Mouse (Mus musculus) midbrain, embryonic 16.5 days (tissue): ENCODE results near the gene Itga9. TPM values are rescaled to one million over a fixed set of nuclear protein-coding genes. Genes with fewer than 3 reads are reported as not detected.

Source experiments
- ATAC-seq: fragments of 200-750 bp; cut with Nextera tagmentation; 2 replicates; pipeline ENCODE4 v1.8.0; 2017; ENCODE audit warnings: moderate TSS enrichment
- H3K27ac ChIP-seq: fragments of 300-500 bp; sonication (generic); 2 replicates; pipeline ENCODE4 v1.5.1; 2014; ENCODE audit warnings: mild to moderate bottlenecking, low read length, mixed read lengths
- H3K27me3 ChIP-seq: fragments of 300-500 bp; sonication (generic); 2 replicates; pipeline ENCODE4 v1.6.1; 2014; ENCODE audit warnings: low read depth, low read length, mixed read lengths; ENCODE audit not compliant: control insufficient read depth, insufficient read depth
- H3K36me3 ChIP-seq: fragments of 300-500 bp; sonication (generic); 2 replicates; pipeline ENCODE4 v1.6.1; 2014; ENCODE audit warnings: mild to moderate bottlenecking, low read length, moderate library complexity, mixed read lengths; ENCODE audit not compliant: control insufficient read depth, insufficient read depth
- H3K4me1 ChIP-seq: fragments of 300-500 bp; sonication (generic); 2 replicates; pipeline ENCODE4 v1.6.1; 2014; ENCODE audit warnings: mild to moderate bottlenecking, low read length, mixed read lengths; ENCODE audit not compliant: control insufficient read depth, insufficient read depth
- H3K4me2 ChIP-seq: fragments of 300-500 bp; sonication (generic); 2 replicates; pipeline ENCODE4 v1.6.1; 2014; ENCODE audit warnings: mild to moderate bottlenecking, low read length, mixed read lengths
- H3K4me3 ChIP-seq: fragments of 300-500 bp; sonication (generic); 2 replicates; pipeline ENCODE4 v1.5.1; 2014; ENCODE audit warnings: low read depth, mild to moderate bottlenecking, low read length, moderate library complexity, mixed read lengths
- H3K9ac ChIP-seq: fragments of 300-500 bp; sonication (generic); 2 replicates; pipeline ENCODE4 v1.6.1; 2014; ENCODE audit warnings: low read depth, low read length, mixed read lengths
- H3K9me3 ChIP-seq: fragments of 300-500 bp; sonication (generic); replicated peaks from 2 replicates; pipeline ENCODE4 v1.6.1; 2014; ENCODE audit warnings: mild to moderate bottlenecking, low read length, mixed read lengths; ENCODE audit not compliant: control insufficient read depth, poor library complexity, severe bottlenecking
- WGBS: fragments of 180-500 bp; shearing (Covaris S2); extraction: QIAGEN DNeasy Blood & Tissue Kit; methylation state at CpG from one replicate; pipeline ENCODE4 v1.1.7; 2014; 5-methylcytosine and 5-hydroxymethylcytosine counted together
- polyA plus RNA-seq: library from polyadenylated mRNA; unstranded; fragments of >200 nt; fragmentation: Nextera tagmentation; extraction: Ambion mirVana; gene quantifications from 2 replicates; pipeline ENCODE4 v1.2.1, GENCODE M21; 2015

The Itga9 gene
- polyA plus RNA-seq, 1 experiment from 2014 or later: 1.0 TPM

- no peak overlapping the region for H3K4me3 ChIP-seq
- WGBS: 79% methylated on average over 6 of the region's 6 CpGs
- H3K4me2 ChIP-seq: no peak overlapping the region
- no peak overlapping the region for H3K27ac ChIP-seq
- H3K4me1 ChIP-seq: no peaks in the 10 kb centered on the region
- no peak for ATAC-seq
- H3K9me3 ChIP-seq: no peaks in the 10 kb centered on the region
- H3K36me3 ChIP-seq: no peaks in the 10 kb centered on the region
- H3K9ac ChIP-seq: no peak overlapping the region
- H3K27me3 ChIP-seq: no peaks in the 10 kb centered on the region
These were observed 25.6 kb downstream of the Itga9 start for GRCm38 (mm10) chr9:118631775-118632757.

- Histone ChIP-seq H3K9me3 (no peaks in the 10 kb centered on the region), H3K27me3 (no peaks in the 10 kb centered on the region), H3K4me3 (no peak overlapping the region), H3K27ac (no peak overlapping the region), H3K36me3 (no peaks in the 10 kb centered on the region), H3K4me2 (no peak overlapping the region), H3K9ac (no peak overlapping the region), H3K4me1 (no peaks in the 10 kb centered on the region)
- 83% methylated on average over 14 of the region's 14 CpGs for WGBS
- no peak for ATAC-seq
These were observed 26.3 kb downstream of the Itga9 start for GRCm38 (mm10) chr9:118632758-118633143.

- Histone ChIP-seq H3K4me1 (no peaks in the 10 kb centered on the region), H3K4me2 (no peak overlapping the region), H3K27ac (no peak overlapping the region), H3K9ac (no peak overlapping the region), H3K27me3 (no peaks in the 10 kb centered on the region), H3K36me3 (no peaks in the 10 kb centered on the region), H3K4me3 (no peak overlapping the region), H3K9me3 (peaks cover 4% of the 10 kb centered on the region; the same call in 1 of the 2 replicates)
- 90% methylated on average over 5 of the region's 5 CpGs for WGBS
- no peak for ATAC-seq
These were observed 32.2 kb downstream of the Itga9 start for GRCm38 (mm10) chr9:118638642-118639210.

GRCm38 (mm10) chr9:118645698-118646355 lies 39.3 kb downstream of the Itga9 start:
- Histone ChIP-seq H3K27me3 (no peaks in the 10 kb centered on the region), H3K27ac (no peak overlapping the region), H3K9me3 (no peaks in the 10 kb centered on the region), H3K36me3 (no peaks in the 10 kb centered on the region), H3K9ac (no peak overlapping the region), H3K4me2 (no peak overlapping the region), H3K4me3 (no peak overlapping the region), H3K4me1 (no peaks in the 10 kb centered on the region)
- WGBS: 84% methylated on average over 17 of the region's 17 CpGs
- ATAC-seq: no peak

- Histone ChIP-seq H3K36me3 (no peaks in the 10 kb centered on the region), H3K9ac (no peak overlapping the region), H3K27me3 (no peaks in the 10 kb centered on the region), H3K27ac (no peak overlapping the region), H3K4me1 (no peaks in the 10 kb centered on the region), H3K9me3 (no peaks in the 10 kb centered on the region), H3K4me3 (no peak overlapping the region), H3K4me2 (no peak overlapping the region)
- 87% methylated on average over 3 of the region's 3 CpGs for WGBS
- ATAC-seq: no peak
These were observed 41.0 kb downstream of the Itga9 start for GRCm38 (mm10) chr9:118647495-118647894.

- Histone ChIP-seq H3K4me2 (no peak overlapping the region), H3K27ac (no peak overlapping the region), H3K27me3 (no peaks in the 10 kb centered on the region), H3K4me1 (no peaks in the 10 kb centered on the region), H3K4me3 (no peak overlapping the region), H3K9ac (no peak overlapping the region), H3K36me3 (no peaks in the 10 kb centered on the region), H3K9me3 (no peaks in the 10 kb centered on the region)
- 62% methylated on average over 4 of the region's 4 CpGs for WGBS
- no peak for ATAC-seq
These were observed 44.5 kb downstream of the Itga9 start for GRCm38 (mm10) chr9:118650976-118651375.

GRCm38 (mm10) chr9:118651939-118652338 lies 45.4 kb downstream of the Itga9 start:
- 40% methylated on average over 2 of the region's 2 CpGs for WGBS
- no peaks in the 10 kb centered on the region for H3K27me3 ChIP-seq
- H3K4me3 ChIP-seq: no peak overlapping the region
- no peak overlapping the region for H3K9ac ChIP-seq
- ATAC-seq: 0 out of 2 replicates have a peak, but pooled peaks have one; percentile 48
- H3K4me2 ChIP-seq: no peak overlapping the region
- H3K9me3 ChIP-seq: no peaks in the 10 kb centered on the region
- no peaks in the 10 kb centered on the region for H3K4me1 ChIP-seq
- H3K27ac ChIP-seq: no peak overlapping the region
- H3K36me3 ChIP-seq: no peaks in the 10 kb centered on the region

- H3K27me3 ChIP-seq: no peaks in the 10 kb centered on the region
These were observed 46.9 kb downstream of the Itga9 start for GRCm38 (mm10) chr9:118653436-118653835.

GRCm38 (mm10) chr9:118654969-118655368 lies 48.5 kb downstream of the Itga9 start:
- H3K4me2 ChIP-seq: no peak overlapping the region
- no peak overlapping the region for H3K4me3 ChIP-seq
- no peak overlapping the region for H3K9ac ChIP-seq
- H3K9me3 ChIP-seq: no peaks in the 10 kb centered on the region
- no peak for ATAC-seq
- 51% methylated on average over 6 of the region's 6 CpGs for WGBS
- H3K4me1 ChIP-seq: no peaks in the 10 kb centered on the region
- no peaks in the 10 kb centered on the region for H3K36me3 ChIP-seq
- no peaks in the 10 kb centered on the region for H3K27me3 ChIP-seq
- no peak overlapping the region for H3K27ac ChIP-seq

More at GRCm38 (mm10) chr9:118653436-118653835, 46.9 kb downstream of the Itga9 start:
- ATAC-seq: no peak
- Histone ChIP-seq H3K9me3 (no peaks in the 10 kb centered on the region), H3K4me2 (no peak overlapping the region), H3K4me1 (no peaks in the 10 kb centered on the region), H3K36me3 (no peaks in the 10 kb centered on the region), H3K27ac (no peak overlapping the region), H3K4me3 (no peak overlapping the region), H3K9ac (no peak overlapping the region)
- WGBS: 88% methylated on average over 1 of the region's 1 CpGs
